Mouse (Mus musculus) ovary, postnatal 14 days (tissue): ENCODE results near the gene Recql.

Experiments used
- DNase-seq: peaks from one replicate; pipeline ENCODE4 v3.0.0; 2022; ENCODE audit warnings: low spot score

Gene Recql

GRCm38 (mm10) chr6:142387011-142387754, at the start of gene Recql, which contains the start of gene Golt1b:
Gene Recql (minus strand): TSS chr6:142387087.
Gene Golt1b (plus strand): TSS chr6:142387221.
- peak; percentile 98 for DNase-seq

DNA sequence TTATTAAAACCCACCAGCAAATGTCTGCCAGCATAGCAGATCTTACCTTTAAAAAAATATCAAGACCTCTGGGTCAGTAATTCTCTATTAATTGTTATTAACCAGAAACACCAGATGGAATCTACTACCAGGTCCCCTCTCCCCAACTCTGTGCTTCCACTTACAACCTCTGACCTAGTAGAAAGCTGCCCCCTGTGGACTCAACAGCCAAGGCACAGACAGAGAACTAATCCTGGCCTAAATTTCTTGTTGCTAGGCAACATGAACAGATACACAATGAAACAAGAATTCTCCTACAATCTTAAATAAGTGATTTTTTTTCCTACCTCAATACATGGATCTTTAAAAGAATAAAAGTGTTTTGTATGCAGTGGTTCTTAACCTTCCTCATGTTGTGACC, 42.2 kb upstream of the Recql start:
- no peak for DNase-seq

DNA sequence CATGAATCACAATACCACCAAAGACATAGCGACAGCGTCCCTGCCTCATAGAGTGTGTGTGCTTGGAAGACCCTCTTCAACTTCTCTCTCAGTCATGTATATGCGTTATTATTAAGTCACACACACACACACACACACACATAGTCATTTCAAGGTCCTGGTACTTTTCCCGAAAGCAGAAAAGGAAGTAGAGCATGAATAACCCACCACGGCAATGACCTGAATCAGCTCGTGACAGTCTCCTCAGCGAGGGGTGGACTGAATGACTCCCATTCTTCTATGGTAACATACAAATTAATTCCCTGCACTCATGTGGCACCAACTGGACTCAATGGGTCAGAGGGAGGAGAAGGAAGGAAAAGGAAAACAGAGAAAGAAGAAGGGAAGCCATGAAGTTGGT, 38.1 kb upstream of the Recql start:
- DNase-seq: no peak

DNA sequence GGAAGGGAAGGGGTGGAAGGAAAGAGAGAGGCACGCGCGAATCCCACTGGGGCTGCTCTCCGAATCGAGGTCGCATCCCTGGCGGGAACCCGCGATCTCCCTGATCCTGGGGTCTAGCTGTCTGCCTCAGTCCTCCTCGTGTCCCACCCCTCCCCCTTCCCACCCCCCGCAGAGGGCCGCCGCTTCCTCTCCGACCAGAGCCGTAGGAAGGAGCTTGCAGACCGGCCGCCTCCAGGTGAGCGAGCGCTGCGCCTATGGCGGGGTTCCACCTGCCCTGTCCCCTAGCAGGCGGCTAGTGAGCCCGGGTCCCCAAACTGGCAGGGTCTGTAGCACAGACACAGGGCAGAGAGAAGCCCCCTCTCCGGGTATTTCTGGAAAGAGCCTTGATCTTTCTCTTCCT, 27.7 kb upstream of the Recql start:
- DNase-seq: no peak

DNA sequence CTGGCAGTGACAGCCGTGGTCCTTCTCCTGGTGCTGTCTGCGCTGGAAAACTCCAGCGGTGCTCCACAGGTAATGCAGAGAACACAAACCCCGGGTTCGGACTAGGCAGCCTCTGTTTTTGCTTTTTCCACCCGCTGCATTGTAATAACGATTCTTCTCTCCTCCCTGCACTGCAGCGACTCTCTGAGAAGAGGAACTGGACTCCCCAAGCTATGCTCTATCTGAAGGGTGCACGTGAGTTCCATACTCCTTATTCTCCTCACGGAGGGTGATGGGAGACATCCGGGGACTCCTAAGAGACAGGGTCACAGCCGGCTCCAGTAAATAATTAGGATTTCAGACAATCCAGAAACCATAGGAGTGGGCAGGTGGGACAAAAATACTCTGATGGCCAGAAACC, 27.0 kb upstream of the Recql start:
- DNase-seq: no peak

GRCm38 (mm10) chr6:142412906-142413491, 26.1 kb upstream of the Recql start, which contains the start of gene Spx:
Gene Spx (plus strand): TSS chr6:142413441.
- DNase-seq: no peak

GRCm38 (mm10) chr6:142411140-142411539, 24.3 kb upstream of the Recql start:
- DNase-seq: no peak

GRCm38 (mm10) chr6:142395756-142396155, 8.9 kb upstream of the Recql start:
- DNase-seq: no peak

DNA sequence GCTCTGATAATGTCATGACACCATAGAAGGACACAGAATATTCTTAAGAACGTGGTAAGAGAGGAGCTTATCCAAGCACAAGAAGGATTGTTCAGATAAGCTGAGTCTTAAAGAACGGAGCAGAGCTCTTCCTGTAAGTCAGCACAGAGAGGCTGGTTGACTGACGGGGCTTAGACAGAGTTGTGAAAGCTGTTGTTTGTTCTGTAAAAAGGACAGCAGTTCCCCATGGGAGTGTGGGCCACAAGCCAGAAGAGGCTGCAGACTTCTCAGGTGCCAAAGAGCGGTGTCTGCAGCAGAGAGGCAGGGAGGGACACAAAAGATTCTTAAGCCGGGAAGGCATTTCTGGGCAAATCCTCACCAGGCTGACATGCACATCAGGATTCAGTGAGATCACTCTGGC, 7.8 kb upstream of the Recql start:
- no peak for DNase-seq

- DNase-seq: no peak
Measured at GRCm38 (mm10) chr6:142392312-142392711, 5.4 kb upstream of the Recql start.

DNA sequence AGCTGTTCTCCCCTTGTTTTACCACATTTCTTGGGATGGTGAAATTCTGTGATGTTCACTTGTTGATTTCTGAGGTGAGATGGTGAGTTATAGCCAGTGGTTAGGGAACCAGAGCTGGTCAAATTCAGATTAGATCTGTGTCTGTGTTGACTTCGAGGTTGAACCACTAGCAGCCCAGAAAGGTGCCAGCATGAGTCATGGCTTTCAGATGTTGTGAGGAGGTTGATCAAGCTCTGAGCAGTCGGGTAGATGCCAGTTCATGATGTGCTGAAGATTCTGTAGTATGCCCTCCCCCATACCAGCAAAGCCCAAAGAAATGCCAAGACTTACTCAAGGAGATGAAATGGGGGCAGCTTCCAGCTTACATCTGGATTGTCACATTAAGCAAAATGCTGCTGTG, 2.2 kb upstream of the Recql start:
- no peak for DNase-seq

- no peak for DNase-seq
Measured at GRCm38 (mm10) chr6:142387755-142388271, 926 bp upstream of the Recql start.

DNA sequence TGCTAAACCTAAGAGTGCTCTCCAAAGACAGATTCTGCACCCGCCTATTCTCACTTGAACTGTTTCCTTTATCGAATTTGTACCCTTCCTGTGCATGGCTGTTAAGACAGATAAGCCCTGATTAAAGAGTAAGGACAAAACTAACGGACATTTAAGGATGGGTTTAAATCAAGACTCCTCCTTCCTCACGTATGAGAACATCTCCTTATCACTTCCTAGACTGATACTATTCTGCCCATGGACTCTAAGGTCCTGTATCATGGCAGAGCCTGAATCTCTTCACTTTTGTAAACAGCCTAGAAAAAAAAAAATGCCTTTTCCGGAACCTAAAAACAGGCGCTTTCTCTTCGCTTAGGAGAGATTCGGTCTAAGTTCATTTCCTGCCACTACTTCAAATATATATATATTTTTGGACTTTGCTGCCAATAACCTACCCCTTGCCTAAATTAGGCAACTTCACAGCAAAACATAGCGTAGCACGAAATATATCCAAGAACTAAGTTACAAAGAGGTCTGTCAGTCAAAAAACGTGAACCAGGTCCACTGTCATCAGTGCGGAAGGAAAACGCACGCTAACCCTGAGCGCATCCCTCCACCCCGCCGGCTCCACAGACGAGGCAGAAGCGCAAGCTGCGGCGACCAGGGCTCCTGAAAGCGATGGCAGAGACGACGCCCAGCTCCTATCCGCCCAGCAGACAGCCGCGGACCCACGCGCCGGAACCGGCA, 439 bp downstream of the Recql start:
- no peak for DNase-seq

- DNase-seq: no peak
Measured at GRCm38 (mm10) chr6:142384521-142384920, 2.4 kb downstream of the Recql start.

- DNase-seq: no peak
Measured at GRCm38 (mm10) chr6:142381615-142382014, 5.3 kb downstream of the Recql start.

DNA sequence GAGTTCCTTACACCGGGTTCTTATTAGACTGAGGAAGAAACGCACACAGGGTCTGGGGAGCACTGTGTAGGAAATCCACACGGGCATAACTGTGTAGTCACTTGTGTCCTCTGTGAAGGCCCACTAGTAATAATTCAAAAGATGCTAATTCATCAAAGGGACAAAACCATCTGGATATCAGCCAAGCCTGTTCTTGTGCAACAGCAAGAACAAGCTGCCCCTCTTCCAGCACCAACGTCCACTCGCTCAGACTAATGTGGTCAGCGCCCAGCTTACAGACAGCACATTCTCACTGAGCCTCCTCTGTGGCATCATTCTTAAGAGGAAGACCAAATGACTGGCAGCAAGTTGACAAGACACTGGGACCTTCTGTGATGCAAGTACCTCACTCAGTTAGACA, 6.9 kb downstream of the Recql start:
- DNase-seq: no peak

- no peak for DNase-seq
Measured at GRCm38 (mm10) chr6:142378576-142379330, 8.1 kb downstream of the Recql start.

GRCm38 (mm10) chr6:142377081-142377480, 9.8 kb downstream of the Recql start:
- no peak for DNase-seq

DNA sequence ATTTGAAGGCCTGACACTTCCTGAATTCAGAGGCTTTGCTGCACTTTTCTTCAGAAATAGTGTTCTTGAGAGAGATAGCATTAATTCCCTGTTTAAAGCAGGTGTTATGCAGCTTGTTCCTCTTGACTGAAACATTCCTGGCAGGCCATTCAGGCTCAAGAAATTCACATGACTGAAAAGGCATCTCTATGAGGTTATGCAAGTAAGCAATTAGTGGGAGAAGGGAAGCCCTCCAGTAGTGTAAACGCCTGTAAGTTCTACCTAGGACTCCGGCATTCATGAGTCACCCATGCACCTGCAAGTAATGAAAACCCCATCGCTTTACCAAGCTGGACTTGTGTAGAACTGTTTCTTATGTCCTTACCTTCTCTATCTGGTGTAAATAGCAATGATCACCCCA, 17.3 kb downstream of the Recql start:
- DNase-seq: no peak

DNA sequence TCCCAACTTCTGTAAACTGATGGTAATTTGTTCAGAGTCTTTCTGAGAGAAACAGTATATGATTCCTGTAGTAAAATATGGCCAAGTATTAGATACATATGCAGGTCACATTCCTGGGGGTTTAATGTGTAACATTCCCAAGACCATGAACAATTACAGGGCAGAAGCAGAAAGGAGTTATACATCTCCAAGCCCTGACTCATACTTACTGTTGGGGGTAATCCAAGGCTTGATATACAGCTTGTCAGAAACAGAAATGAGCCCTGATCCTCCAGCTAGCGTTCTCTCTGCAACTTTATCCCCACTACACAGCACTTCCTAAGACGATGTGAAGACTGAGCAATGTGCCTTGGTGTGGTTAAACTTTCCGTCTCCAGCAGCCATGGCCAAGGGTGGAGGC, 19.3 kb downstream of the Recql start:
- DNase-seq: no peak

GRCm38 (mm10) chr6:142366473-142367018, 20.3 kb downstream of the Recql start:
- no peak for DNase-seq
